Mouse (Mus musculus): ENCODE data around the gene Wdr59.

DNA sequence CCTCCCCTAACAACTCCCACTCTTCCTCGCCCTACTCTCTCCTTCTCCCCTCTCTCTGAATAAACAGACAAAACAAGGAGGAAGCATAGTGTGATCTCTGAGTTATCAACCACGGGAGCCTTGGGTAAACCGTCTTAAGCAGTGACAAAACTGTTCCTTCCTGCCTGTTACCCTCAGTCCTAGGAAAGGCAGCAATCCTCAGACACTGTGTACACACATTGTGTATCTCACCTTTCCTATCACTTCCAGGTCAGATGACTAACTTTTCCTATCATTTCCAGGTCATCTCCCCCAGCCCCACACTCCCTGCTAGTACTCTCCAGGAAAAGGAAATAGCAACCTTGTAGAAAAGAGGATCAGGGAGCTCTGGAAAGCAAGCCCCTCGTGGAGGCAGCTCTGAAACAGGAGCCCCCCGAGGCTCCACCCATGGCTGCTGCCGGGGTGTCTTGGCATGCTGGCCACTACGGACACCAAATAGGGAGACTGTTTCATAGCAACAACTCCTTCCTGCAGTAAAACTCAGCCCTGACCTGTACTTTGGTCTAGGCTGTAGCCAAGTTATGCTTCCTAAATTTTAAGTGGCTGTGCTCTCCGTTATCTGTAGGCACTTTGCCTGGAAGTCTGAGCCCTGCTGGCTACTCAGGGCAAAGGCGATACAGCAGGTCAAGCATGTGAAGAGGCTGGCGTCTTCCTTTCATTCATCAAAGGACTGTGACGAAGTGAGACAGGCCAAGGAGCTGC lies 20.0 kb downstream of the Wdr59 start:
- TF ChIP-seq POLR2A (IDR thresholded peaks at IDR 0.05; ENCODE audit: extremely low read depth, insufficient read depth, low read length) (no peak), CTCF (IDR thresholded peaks at IDR 0.05; ENCODE audit: low read depth, low read length) (no peak)

All from liver, adult 2 months (tissue).